Mouse (Mus musculus) heart, adult 2 months (tissue): ENCODE measurements around the gene Capn5. TPM values are rescaled to one million over a fixed set of nuclear protein-coding genes. Genes with fewer than 3 reads are reported as not detected.

ENCODE experiments used
- DNase-seq, 2 experiments: peaks; one replicate each; pipeline ENCODE4 v3.0.0; 2021
- H3K27ac ChIP-seq: fragments of 200-600 bp; 2 replicates; pipeline ENCODE4 v1.8.1; 2022
- H3K27me3 ChIP-seq: fragments of 200-500 bp; 2 replicates; pipeline ENCODE4 v1.6.1; 2012; ENCODE audit warnings: mild to moderate bottlenecking, low read length, inconsistent platforms, mixed read lengths; ENCODE audit not compliant: control insufficient read depth, insufficient read depth
- H3K36me3 ChIP-seq: fragments of 200-500 bp; 2 replicates; pipeline ENCODE4 v1.6.1; 2012; ENCODE audit warnings: low read length, inconsistent platforms; ENCODE audit not compliant: control insufficient read depth, insufficient read depth
- H3K4me1 ChIP-seq: fragments of 200-500 bp; 2 replicates; pipeline ENCODE4 v1.6.1; 2011; ENCODE audit warnings: low read length; ENCODE audit not compliant: control insufficient read depth, insufficient read depth
- H3K4me3 ChIP-seq: fragments of 200-600 bp; 2 replicates; pipeline ENCODE4 v1.8.1; 2022
- H3K79me2 ChIP-seq: fragments of 200-500 bp; replicated peaks from 2 replicates; pipeline ENCODE4 v1.6.1; 2012; ENCODE audit warnings: mild to moderate bottlenecking, inconsistent platforms, low read length, moderate library complexity, mixed read lengths; ENCODE audit not compliant: control insufficient read depth, insufficient read depth
- H3K9ac ChIP-seq: fragments of 200-500 bp; 2 replicates; pipeline ENCODE4 v1.6.1; 2012; ENCODE audit warnings: low read depth, mild to moderate bottlenecking, control low read depth, inconsistent platforms, low read length, mixed read lengths
- CTCF ChIP-seq: fragments of 200-600 bp; IDR thresholded peaks from 2 replicates; pipeline ENCODE4 v1.8.1; 2022; ENCODE audit warnings: antibody characterized with exemption, mild to moderate bottlenecking, moderate library complexity
- EP300 ChIP-seq: fragments of 200-500 bp; IDR thresholded peaks from 2 replicates; pipeline ENCODE4 v1.6.1; 2011; ENCODE audit warnings: low read depth, low read length, control low read depth; ENCODE audit not compliant: insufficient read depth
- POLR2A ChIP-seq: fragments of 200-500 bp; IDR thresholded peaks from 2 replicates; pipeline ENCODE4 v1.6.1; 2011; ENCODE audit warnings: mild to moderate bottlenecking, low read depth, low read length, control low read depth; ENCODE audit not compliant: insufficient read depth
- WGBS: fragments of 180-500 bp; shearing (Covaris S2); methylation state at CpG from one replicate; pipeline ENCODE4 v1.1.7; 2018; 5-methylcytosine and 5-hydroxymethylcytosine counted together
- intact Hi-C: fragments of 180-260 bp; cut with DNase I; formaldehyde crosslinking; loops from one replicate; pipeline ENCODE4 v1.15.1; 2025
- polyA plus RNA-seq: library from polyadenylated mRNA; depleted of rRNA; stranded (reverse); fragments of >200 nt; gene quantifications from 2 replicates; pipeline ENCODE4 v1.2.3, GENCODE M21; 2012
- total RNA-seq, 2 experiments: library from RNA; stranded (reverse); gene quantifications; 2 replicates each; pipeline ENCODE4 v1.2.3; 2021

Gene Capn5
- total and polyA plus RNA-seq, 3 experiments, result 1.8 to 3.7 (median 2.4) TPM

- Histone ChIP-seq H3K79me2 (no peaks in the 10 kb centered on the region), H3K9ac (no peak overlapping the region), H3K4me3 (no peak overlapping the region), H3K27ac (no peak overlapping the region), H3K27me3 (no peaks in the 10 kb centered on the region), H3K36me3 (no peaks in the 10 kb centered on the region), H3K4me1 (no peaks in the 10 kb centered on the region)
- TF ChIP-seq POLR2A, result no peak
- peak; percentile 45 for TF ChIP-seq CTCF
- 57% methylated on average over 3 of the region's 3 CpGs for WGBS
- DNase-seq, result no peak
- intact Hi-C loops, result no loop called here
Measured at GRCm38 (mm10) chr7:98141206-98141605, 36.9 kb downstream of the Capn5 start.

- Histone ChIP-seq H3K4me1 (no peaks in the 10 kb centered on the region), H3K9ac (no peak overlapping the region)
- DNase-seq, result no peak
Measured at GRCm38 (mm10) chr7:98140597-98140996, 37.5 kb downstream of the Capn5 start.

GRCm38 (mm10) chr7:98139216-98139615, 38.9 kb downstream of the Capn5 start:
- 31% methylated on average over 9 of the region's 9 CpGs for WGBS

More at GRCm38 (mm10) chr7:98140597-98140996, 37.5 kb downstream of the Capn5 start:
- Histone ChIP-seq H3K36me3 (no peaks in the 10 kb centered on the region), H3K27ac (no peak overlapping the region), H3K27me3 (no peaks in the 10 kb centered on the region), H3K4me3 (no peak overlapping the region), H3K79me2 (no peaks in the 10 kb centered on the region)
- intact Hi-C loops, result no loop called here
- TF ChIP-seq EP300 (no peak), POLR2A (no peak), CTCF (no peak)
- 36% methylated on average over 2 of the region's 2 CpGs for WGBS

GRCm38 (mm10) chr7:98137995-98138394, 40.1 kb downstream of the Capn5 start:
- 75% methylated on average over 2 of the region's 2 CpGs for WGBS

More at GRCm38 (mm10) chr7:98139216-98139615, 38.9 kb downstream of the Capn5 start:
- no peak overlapping the region for H3K27ac ChIP-seq
- intact Hi-C loops, result no loop called here
- no peak overlapping the region for H3K9ac ChIP-seq
- H3K4me3 ChIP-seq, result no peak overlapping the region
- no peak for TF ChIP-seq CTCF
- TF ChIP-seq POLR2A, result no peak
- TF ChIP-seq EP300, result no peak
- H3K36me3 ChIP-seq, result no peaks in the 10 kb centered on the region
- no peak for DNase-seq
- H3K79me2 ChIP-seq, result no peaks in the 10 kb centered on the region
- no peaks in the 10 kb centered on the region for H3K4me1 ChIP-seq
- H3K27me3 ChIP-seq, result no peaks in the 10 kb centered on the region

GRCm38 (mm10) chr7:98137583-98137982, 40.5 kb downstream of the Capn5 start:
- Histone ChIP-seq H3K27ac (no peak overlapping the region), H3K9ac (no peak overlapping the region), H3K4me3 (no peak overlapping the region), H3K79me2 (no peaks in the 10 kb centered on the region), H3K36me3 (no peaks in the 10 kb centered on the region), H3K4me1 (no peaks in the 10 kb centered on the region), H3K27me3 (no peaks in the 10 kb centered on the region)
- intact Hi-C loops, result no loop called here
- DNase-seq, result no peak
- TF ChIP-seq CTCF, result no peak
- 59% methylated on average over 3 of the region's 3 CpGs for WGBS

More at GRCm38 (mm10) chr7:98137995-98138394, 40.1 kb downstream of the Capn5 start:
- Histone ChIP-seq H3K4me3 (no peak overlapping the region), H3K27ac (no peak overlapping the region), H3K9ac (no peak overlapping the region), H3K4me1 (no peaks in the 10 kb centered on the region), H3K36me3 (no peaks in the 10 kb centered on the region), H3K79me2 (no peaks in the 10 kb centered on the region), H3K27me3 (no peaks in the 10 kb centered on the region)
- TF ChIP-seq EP300 (no peak), CTCF (no peak), POLR2A (no peak)
- DNase-seq, result no peak
- intact Hi-C loops, result no loop called here

- no peaks in the 10 kb centered on the region for H3K79me2 ChIP-seq
- WGBS, result 97% methylated on average over 8 of the region's 8 CpGs
- no peak for DNase-seq
- no peaks in the 10 kb centered on the region for H3K36me3 ChIP-seq
- no peak for TF ChIP-seq CTCF
- TF ChIP-seq POLR2A, result no peak
- TF ChIP-seq EP300, result no peak
- no peak overlapping the region for H3K27ac ChIP-seq
- no peaks in the 10 kb centered on the region for H3K4me1 ChIP-seq
- H3K27me3 ChIP-seq, result no peaks in the 10 kb centered on the region
- intact Hi-C loops, result no loop called here
- H3K9ac ChIP-seq, result no peak overlapping the region
- no peak overlapping the region for H3K4me3 ChIP-seq
Measured at GRCm38 (mm10) chr7:98131751-98132150, 46.3 kb downstream of the Capn5 start.
